ENCODE assay signal across 8 mouse cellular contexts in genomic region chr19:6018142-6019089, GRCm38 (mm10). TPM values are rescaled to one million over a fixed set of nuclear protein-coding genes. Genes with fewer than 3 reads are reported as not detected.
DNase-seq lines count a peak whose midpoint lies in the region; ATAC-seq and TF ChIP-seq lines count a peak whose summit lies in the region.

No protein-coding gene starts in this region.

- no peaks in the 10 kb centered on the region for H3K36me3 ChIP-seq in kidney, embryonic 16.5 days (ENCODE audit: insufficient read depth, low read length)
- H3K36me3 ChIP-seq in forebrain, postnatal 0 days (ENCODE audit: insufficient read depth), result no peaks in the 10 kb centered on the region
- H3K36me3 ChIP-seq in intestine, embryonic 16.5 days (ENCODE audit: control insufficient read depth, insufficient read depth, low read length), result no peaks in the 10 kb centered on the region
- H3K36me3 ChIP-seq in limb, embryonic 14.5 days (ENCODE audit: control insufficient read depth, insufficient read depth, low read length), result no peaks in the 10 kb centered on the region

- peak; percentile 87 for TF ChIP-seq CTCF in forebrain, postnatal 0 days (IDR thresholded peaks at IDR 0.05; ENCODE audit: low read depth)
- TF ChIP-seq CTCF in olfactory bulb, adult 2 months (IDR thresholded peaks at IDR 0.05; ENCODE audit: insufficient read depth, low read depth, low read length), result peak; percentile 79

- no peak overlapping the region for H3K4me2 ChIP-seq in kidney, embryonic 16.5 days (replicated peaks; ENCODE audit: low read depth, low read length)
- H3K4me2 ChIP-seq in forebrain, postnatal 0 days (ENCODE audit: low read depth), result no peak overlapping the region
- H3K4me2 ChIP-seq in intestine, embryonic 16.5 days (ENCODE audit: low read depth, low read length), result no peak overlapping the region
- H3K4me2 ChIP-seq in limb, embryonic 14.5 days (replicated peaks; ENCODE audit: low read depth, low read length, severe bottlenecking), result no peak overlapping the region

- no peak for ATAC-seq in kidney, embryonic 16.5 days (ENCODE audit: low FRiP score, low TSS enrichment)
- peak; percentile 68; the same call in 1 of the 2 replicates for ATAC-seq in forebrain, postnatal 0 days
- 0 out of 2 replicates have a peak, but pooled peaks have one; percentile 21 for ATAC-seq in intestine, embryonic 16.5 days
- no peak for ATAC-seq in limb, embryonic 14.5 days (ENCODE audit: low FRiP score, low read depth)

- no peak overlapping the region for H3K27ac ChIP-seq in kidney, embryonic 16.5 days (ENCODE audit: low read length)
- no peak overlapping the region for H3K27ac ChIP-seq in forebrain, postnatal 0 days (ENCODE audit: low read depth, low read length)
- no peak overlapping the region for H3K27ac ChIP-seq in intestine, embryonic 16.5 days (ENCODE audit: low read length)
- no peak overlapping the region for H3K27ac ChIP-seq in limb, embryonic 14.5 days (replicated peaks; ENCODE audit: low read depth, low read length)
- H3K27ac ChIP-seq in olfactory bulb, adult 2 months (ENCODE audit: insufficient read depth, low read depth, low read length), result no peak overlapping the region

- TF ChIP-seq POLR2A in limb, embryonic 14.5 days (IDR thresholded peaks at IDR 0.05; ENCODE audit: borderline replicate concordance, extremely low read depth, insufficient read depth, insufficient read length), result no peak
- TF ChIP-seq POLR2A in olfactory bulb, adult 2 months (IDR thresholded peaks at IDR 0.05; ENCODE audit: insufficient read depth, low read depth, low read length), result no peak

- peak; percentile 84 for DNase-seq in kidney, adult 11 months
- peak; percentile 37 for DNase-seq in brain, embryonic 18.5 days (ENCODE audit: low read depth, low spot score)
- DNase-seq in forebrain, postnatal 0 days, result peak; percentile 88
- DNase-seq in limb, embryonic 14.5 days (ENCODE audit: low spot score), result peak; percentile 77
- peak; percentile 68 to 76 for DNase-seq in thymus, adult 18-20 months

- no peaks in the 10 kb centered on the region for H3K9me3 ChIP-seq in kidney, embryonic 16.5 days (ENCODE audit: low read length)
- H3K9me3 ChIP-seq in forebrain, postnatal 0 days (ENCODE audit: low read length), result no peaks in the 10 kb centered on the region
- no peaks in the 10 kb centered on the region for H3K9me3 ChIP-seq in intestine, embryonic 16.5 days (ENCODE audit: control insufficient read depth, low read length)
- no peaks in the 10 kb centered on the region for H3K9me3 ChIP-seq in limb, embryonic 14.5 days (ENCODE audit: control insufficient read depth, low read length)

- no peaks in the 10 kb centered on the region for H3K27me3 ChIP-seq in kidney, embryonic 16.5 days (ENCODE audit: insufficient read depth, low read length)
- no peaks in the 10 kb centered on the region; the same call in 1 of the 2 replicates for H3K27me3 ChIP-seq in forebrain, postnatal 0 days (ENCODE audit: insufficient read depth, low read length)
- no peaks in the 10 kb centered on the region for H3K27me3 ChIP-seq in intestine, embryonic 16.5 days (replicated peaks; ENCODE audit: control insufficient read depth, insufficient read depth, low read length)
- H3K27me3 ChIP-seq in limb, embryonic 14.5 days (ENCODE audit: control insufficient read depth, insufficient read depth, low read length), result no peaks in the 10 kb centered on the region

- WGBS in kidney, embryonic 16.5 days, result 30% methylated on average over 15 of the region's 15 CpGs
- WGBS in forebrain, postnatal 0 days, result 29% methylated on average over 15 of the region's 15 CpGs
- 30% methylated on average over 15 of the region's 15 CpGs for WGBS in intestine, embryonic 16.5 days
- WGBS in limb, embryonic 14.5 days, result 29% methylated on average over 15 of the region's 15 CpGs
- WGBS in olfactory bulb, adult 2 months, result 27% methylated on average over 15 of the region's 15 CpGs

- no peak overlapping the region for H3K9ac ChIP-seq in kidney, embryonic 16.5 days (replicated peaks; ENCODE audit: low read length)
- H3K9ac ChIP-seq in forebrain, postnatal 0 days, result no peak overlapping the region; the same call in 1 of the 2 replicates
- H3K9ac ChIP-seq in intestine, embryonic 16.5 days (ENCODE audit: low read depth, low read length), result no peak overlapping the region
- H3K9ac ChIP-seq in limb, embryonic 14.5 days (ENCODE audit: low read depth, low read length, severe bottlenecking), result no peak overlapping the region

- H3K4me3 ChIP-seq in kidney, embryonic 16.5 days (ENCODE audit: low read length), result no peak overlapping the region
- H3K4me3 ChIP-seq in forebrain, postnatal 0 days (ENCODE audit: low read depth, low read length), result no peak overlapping the region
- H3K4me3 ChIP-seq in intestine, embryonic 16.5 days (ENCODE audit: low read length), result no peak overlapping the region
- H3K4me3 ChIP-seq in limb, embryonic 14.5 days (replicated peaks; ENCODE audit: low read length), result no peak overlapping the region
- no peak overlapping the region for H3K4me3 ChIP-seq in olfactory bulb, adult 2 months (ENCODE audit: insufficient read depth, low read depth, low read length)

- H3K4me1 ChIP-seq in kidney, embryonic 16.5 days (ENCODE audit: insufficient read depth, low read length), result peaks cover 16% of the 10 kb centered on the region
- H3K4me1 ChIP-seq in forebrain, postnatal 0 days (ENCODE audit: insufficient read depth), result no peaks in the 10 kb centered on the region; the same call in 1 of the 2 replicates
- H3K4me1 ChIP-seq in intestine, embryonic 16.5 days (ENCODE audit: control insufficient read depth, insufficient read depth, low read length), result peaks cover 13% of the 10 kb centered on the region
- H3K4me1 ChIP-seq in limb, embryonic 14.5 days (ENCODE audit: control insufficient read depth, insufficient read depth, low read length), result peaks cover 8% of the 10 kb centered on the region; the same call in 1 of the 2 replicates
- peaks cover 22% of the 10 kb centered on the region for H3K4me1 ChIP-seq in olfactory bulb, adult 2 months (ENCODE audit: control insufficient read depth, insufficient read depth, low read length)

RNA-seq across cellular contexts. Expression of gene Capn1, which starts 2.7 kb away (rescaled TPM):
- 11.1 and 11.9 TPM in 2 replicates for polyA plus RNA-seq in kidney, embryonic 16.5 days (2015; fragmentation: Nextera tagmentation; extraction: Ambion mirVana)
- 5.5 and 7.7 TPM in 2 replicates for total RNA-seq in forebrain, postnatal 0 days (2014; rRNA removed)
- 3.0 and 3.3 TPM in 2 replicates for polyA plus RNA-seq in forebrain, postnatal 0 days (2015; fragmentation: Nextera tagmentation; extraction: Ambion mirVana)
- polyA plus RNA-seq in intestine, embryonic 16.5 days (2015; fragmentation: Nextera tagmentation; extraction: Ambion mirVana), result 11.8 and 12.4 TPM in 2 replicates
- 29.0 and 33.4 TPM in 2 replicates for polyA plus RNA-seq in limb, embryonic 14.5 days (2012; rRNA removed)
- polyA plus RNA-seq in limb, embryonic 14.5 days (2014; fragmentation: Nextera tagmentation; extraction: Ambion mirVana), result 18.0 and 19.7 TPM in 2 replicates
- not detected in 2 replicates for polyA plus RNA-seq in olfactory bulb, adult 2 months (2012; ENCODE audit: insufficient read depth, insufficient read length, low replicate concordance, missing spikeins)

RNA-seq across cellular contexts. Expression of gene Syvn1, which starts 28.0 kb away (rescaled TPM):
- 33.1 and 39.0 TPM in 2 replicates for polyA plus RNA-seq in kidney, embryonic 16.5 days (2015; fragmentation: Nextera tagmentation; extraction: Ambion mirVana)
- total RNA-seq in forebrain, postnatal 0 days (2014; rRNA removed), result 15.8 and 23.7 TPM in 2 replicates
- polyA plus RNA-seq in forebrain, postnatal 0 days (2015; fragmentation: Nextera tagmentation; extraction: Ambion mirVana), result 24.7 and 27.7 TPM in 2 replicates
- polyA plus RNA-seq in intestine, embryonic 16.5 days (2015; fragmentation: Nextera tagmentation; extraction: Ambion mirVana), result 29.1 and 36.4 TPM in 2 replicates
- 49.2 and 63.9 TPM in 2 replicates for polyA plus RNA-seq in limb, embryonic 14.5 days (2012; rRNA removed)
- polyA plus RNA-seq in limb, embryonic 14.5 days (2014; fragmentation: Nextera tagmentation; extraction: Ambion mirVana), result 31.5 and 34.6 TPM in 2 replicates
- polyA plus RNA-seq in olfactory bulb, adult 2 months (2012; ENCODE audit: insufficient read depth, insufficient read length, low replicate concordance, missing spikeins), result not detected in 2 replicates

RNA-seq across cellular contexts. Expression of gene Slc22a20, which starts 32.5 kb away (rescaled TPM):
- not detected in 2 replicates for polyA plus RNA-seq in kidney, embryonic 16.5 days (2015; fragmentation: Nextera tagmentation; extraction: Ambion mirVana)
- total RNA-seq in forebrain, postnatal 0 days (2014; rRNA removed), result not detected in 2 replicates
- polyA plus RNA-seq in forebrain, postnatal 0 days (2015; fragmentation: Nextera tagmentation; extraction: Ambion mirVana), result not detected in 2 replicates
- not detected in 2 replicates for polyA plus RNA-seq in intestine, embryonic 16.5 days (2015; fragmentation: Nextera tagmentation; extraction: Ambion mirVana)
- polyA plus RNA-seq in limb, embryonic 14.5 days (2012; rRNA removed), result not detected in 2 replicates
- not detected in 2 replicates for polyA plus RNA-seq in limb, embryonic 14.5 days (2014; fragmentation: Nextera tagmentation; extraction: Ambion mirVana)
- polyA plus RNA-seq in olfactory bulb, adult 2 months (2012; ENCODE audit: insufficient read depth, insufficient read length, low replicate concordance, missing spikeins), result not detected in 2 replicates

RNA-seq across cellular contexts. Expression of gene Mrpl49, which starts 39.2 kb away (rescaled TPM):
- 83.2 and 87.2 TPM in 2 replicates for polyA plus RNA-seq in kidney, embryonic 16.5 days (2015; fragmentation: Nextera tagmentation; extraction: Ambion mirVana)
- 47.1 and 50.8 TPM in 2 replicates for total RNA-seq in forebrain, postnatal 0 days (2014; rRNA removed)
- 54.4 and 55.7 TPM in 2 replicates for polyA plus RNA-seq in forebrain, postnatal 0 days (2015; fragmentation: Nextera tagmentation; extraction: Ambion mirVana)
- 71.4 and 79.5 TPM in 2 replicates for polyA plus RNA-seq in intestine, embryonic 16.5 days (2015; fragmentation: Nextera tagmentation; extraction: Ambion mirVana)
- 47.0 and 54.8 TPM in 2 replicates for polyA plus RNA-seq in limb, embryonic 14.5 days (2012; rRNA removed)
- polyA plus RNA-seq in limb, embryonic 14.5 days (2014; fragmentation: Nextera tagmentation; extraction: Ambion mirVana), result 75.3 and 75.5 TPM in 2 replicates
- polyA plus RNA-seq in olfactory bulb, adult 2 months (2012; ENCODE audit: insufficient read depth, insufficient read length, low replicate concordance, missing spikeins), result not detected in 2 replicates

RNA-seq across cellular contexts. Expression of gene Fau, which starts 39.2 kb away (rescaled TPM):
- 644 and 690 TPM in 2 replicates for polyA plus RNA-seq in kidney, embryonic 16.5 days (2015; fragmentation: Nextera tagmentation; extraction: Ambion mirVana)
- 1,002 and 1,178 TPM in 2 replicates for total RNA-seq in forebrain, postnatal 0 days (2014; rRNA removed)
- polyA plus RNA-seq in forebrain, postnatal 0 days (2015; fragmentation: Nextera tagmentation; extraction: Ambion mirVana), result 610 and 775 TPM in 2 replicates
- polyA plus RNA-seq in intestine, embryonic 16.5 days (2015; fragmentation: Nextera tagmentation; extraction: Ambion mirVana), result 868 and 882 TPM in 2 replicates
- 1,573 and 1,838 TPM in 2 replicates for polyA plus RNA-seq in limb, embryonic 14.5 days (2012; rRNA removed)
- 948 and 968 TPM in 2 replicates for polyA plus RNA-seq in limb, embryonic 14.5 days (2014; fragmentation: Nextera tagmentation; extraction: Ambion mirVana)
- polyA plus RNA-seq in olfactory bulb, adult 2 months (2012; ENCODE audit: insufficient read depth, insufficient read length, low replicate concordance, missing spikeins), result 1,126 and 1,387 TPM in 2 replicates

Comparison
In these comparisons a context has a peak if more than half of its experiments do, and no peak if none do; other contexts are left out.
1. DNase-seq: peak in every context shown above with its lines; median percentile 88 in forebrain, postnatal 0 days; 84 in kidney, adult 11 months; 77 in limb, embryonic 14.5 days; 72 in thymus, adult 18-20 months; 37 in brain, embryonic 18.5 days.
2. ATAC-seq: peak in forebrain, postnatal 0 days (single experiment) and intestine, embryonic 16.5 days (single experiment); none in kidney, embryonic 16.5 days (single experiment) and limb, embryonic 14.5 days (single experiment).